Mouse (Mus musculus) B cell, adult 62 days (primary cell): Measurements from ENCODE around the gene Mt4. TPM values are rescaled to one million over a fixed set of nuclear protein-coding genes. Genes with fewer than 3 reads are reported as not detected.

ENCODE experiments used
- total RNA-seq: library from RNA; stranded (reverse); gene quantifications from 4 replicates; pipeline ENCODE4 v1.2.4, GENCODE M21; 2023

Mt4 gene
- not detected in 4 replicates for total RNA-seq

GRCm38 (mm10) chr8:94136933-94137332 lies at the start of gene Mt4:
TSS of gene Mt4 (plus strand) at chr8:94137197.

GRCm38 (mm10) chr8:94098081-94098974 lies 38.7 kb upstream of the Mt4 start, which contains the start of gene Bbs2:
TSS of gene Bbs2 (minus strand) at chr8:94098928.

GRCm38 (mm10) chr8:94152513-94153300 lies 15.7 kb downstream of the Mt4 start, which contains the start of gene Mt3:
TSS of gene Mt3 (plus strand) at chr8:94152607.

GRCm38 (mm10) chr8:94172075-94172808 lies 35.2 kb downstream of the Mt4 start, which contains the start of gene Mt2:
TSS of gene Mt2 (plus strand) at chr8:94172664.

GRCm38 (mm10) chr8:94178857-94179712 lies 42.1 kb downstream of the Mt4 start, which contains the start of gene Mt1:
TSS of gene Mt1 (plus strand) at chr8:94179082.

Other genes starting within 250 kb of the Mt4 start
- gene Amfr, start 124.4 kb upstream of the Mt4 start, total RNA-seq: 74.6 to 79.7 TPM (median 76.3 TPM) in 4 replicates
- 35.4 to 57.6 TPM (median 42.6 TPM) in 4 replicates for gene Nudt21, start 100.2 kb upstream of the Mt4 start, total RNA-seq
- gene Ogfod1, start 100.0 kb upstream of the Mt4 start, total RNA-seq: 13.9 to 18.4 TPM (median 17.1 TPM) in 4 replicates
- 16.9 to 25.5 TPM (median 22.6 TPM) in 4 replicates for gene Bbs2, start 38.3 kb upstream of the Mt4 start, total RNA-seq
- gene Mt3, start 15.4 kb downstream of the Mt4 start, total RNA-seq: not detected in 4 replicates
- 1.8 TPM in 1 of 4 replicates, not detected in the others for gene Mt2, start 35.5 kb downstream of the Mt4 start, total RNA-seq
- gene Mt1, start 41.9 kb downstream of the Mt4 start, total RNA-seq: 6.2 to 11.6 TPM (median 8.3 TPM) in 4 replicates
- gene Nup93, start 77.4 kb downstream of the Mt4 start, total RNA-seq: 28.0 to 36.2 TPM (median 32.4 TPM) in 4 replicates
- gene Slc12a3, start 192.0 kb downstream of the Mt4 start, total RNA-seq: 0.95 to 1.9 TPM (median 1.2 TPM) in 4 replicates
- 247 to 294 TPM (median 272 TPM) in 4 replicates for gene Herpud1, start 249.2 kb downstream of the Mt4 start, total RNA-seq